Mouse (Mus musculus) gastrocnemius, postnatal 25 days (tissue): ENCODE data around the gene H2-DMa. TPM values are rescaled to one million over a fixed set of nuclear protein-coding genes. Genes with fewer than 3 reads are reported as not detected.
"Not testable (repeated sequence)": the region's sequence is repeated elsewhere in the genome, so short reads cannot be mapped to it uniquely, and the experiment has no call there.

Experiments used
- DNase-seq: peaks from one replicate; pipeline ENCODE4 v3.0.0; 2022
- total RNA-seq, 2 experiments: library from RNA; stranded (reverse); gene quantifications; 1 replicate in 1 of 2; 2 replicates in 1 of 2; pipeline ENCODE4 v1.2.3; 2021

Gene H2-DMa
- total RNA-seq, 2 experiments from 2014 or later: 2.8 to 3.1 TPM

DNA sequence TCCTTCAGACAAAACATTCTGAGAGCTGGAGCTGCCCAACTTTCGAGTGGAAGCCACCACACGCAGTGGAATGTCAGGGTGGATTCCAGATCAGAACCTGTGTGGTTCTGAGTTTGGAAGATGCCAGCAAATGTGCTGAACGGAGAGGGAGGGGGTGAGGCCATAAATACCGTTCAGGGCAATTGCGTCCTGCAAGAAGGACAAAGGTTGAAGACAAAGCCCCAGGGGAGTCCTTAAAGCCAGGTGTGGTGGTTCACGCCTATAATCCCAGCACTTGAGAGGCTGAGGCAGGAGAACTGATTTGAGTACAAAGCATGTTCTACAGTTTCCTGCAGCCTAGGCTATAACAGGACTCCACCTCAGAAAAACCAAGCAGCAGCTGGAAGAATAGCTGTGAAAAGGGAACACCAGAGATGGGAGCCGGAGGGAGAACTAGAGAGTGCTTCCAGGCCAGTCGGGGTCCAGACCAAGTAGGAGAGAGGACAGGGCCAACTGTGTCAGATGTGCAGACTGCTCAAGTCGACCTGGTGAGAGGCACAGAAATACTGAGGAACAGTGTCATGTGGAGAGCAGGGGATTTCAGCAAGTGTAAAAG is 7.6 kb downstream of the H2-DMa start:
- no peak for DNase-seq

DNA sequence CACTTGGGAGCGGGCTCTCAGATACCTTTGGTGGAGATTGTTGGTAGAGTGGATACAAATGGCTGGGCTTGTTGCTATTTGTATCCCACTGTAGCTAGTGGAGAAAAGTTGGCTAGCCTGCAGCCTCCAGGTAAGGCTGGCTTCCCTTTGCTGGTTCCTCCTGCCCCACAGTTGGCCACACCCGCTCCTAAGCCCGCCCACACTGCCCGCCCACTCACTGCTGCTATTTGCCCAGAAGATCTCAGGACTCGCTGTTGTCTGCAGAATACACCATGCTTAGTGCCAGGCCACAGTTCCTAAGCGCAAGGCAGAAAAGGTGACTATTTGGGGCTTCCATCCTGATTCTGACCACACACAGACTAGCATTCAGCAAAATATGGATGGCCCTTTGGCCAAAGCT is 8.1 kb downstream of the H2-DMa start:
- DNase-seq: no peak

DNA sequence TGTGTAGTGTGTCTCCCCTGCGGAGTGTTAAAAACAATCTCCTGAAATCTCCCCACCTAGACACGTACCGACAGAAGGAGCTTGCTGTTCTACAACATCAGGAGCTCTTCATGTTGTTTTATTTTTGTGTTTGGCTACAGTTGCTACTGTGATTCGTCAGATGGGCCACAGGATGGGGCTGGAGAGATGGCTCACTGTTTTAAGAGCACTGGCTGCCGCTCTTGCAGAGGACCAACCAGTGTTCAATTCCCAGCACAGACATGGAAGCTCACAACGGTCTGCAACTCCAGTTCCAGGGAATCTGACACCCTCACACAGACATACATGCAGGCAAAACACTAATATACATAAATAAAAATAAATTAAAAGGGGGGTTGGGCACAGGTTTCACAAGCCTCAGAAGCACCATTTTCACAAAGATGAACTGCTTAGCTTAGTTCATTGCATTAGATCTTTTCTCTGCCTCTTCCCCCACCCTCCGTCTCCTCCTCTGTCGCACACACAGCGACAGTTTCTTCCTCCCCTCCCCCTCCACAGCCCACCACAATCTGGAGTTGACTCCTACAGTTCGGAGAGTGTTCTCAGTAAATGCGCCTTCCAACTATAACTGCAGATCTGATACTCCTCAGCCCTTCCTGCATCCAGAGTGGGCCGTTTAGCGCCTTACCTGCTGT is 9.1 kb downstream of the H2-DMa start:
- DNase-seq: no peak

DNA sequence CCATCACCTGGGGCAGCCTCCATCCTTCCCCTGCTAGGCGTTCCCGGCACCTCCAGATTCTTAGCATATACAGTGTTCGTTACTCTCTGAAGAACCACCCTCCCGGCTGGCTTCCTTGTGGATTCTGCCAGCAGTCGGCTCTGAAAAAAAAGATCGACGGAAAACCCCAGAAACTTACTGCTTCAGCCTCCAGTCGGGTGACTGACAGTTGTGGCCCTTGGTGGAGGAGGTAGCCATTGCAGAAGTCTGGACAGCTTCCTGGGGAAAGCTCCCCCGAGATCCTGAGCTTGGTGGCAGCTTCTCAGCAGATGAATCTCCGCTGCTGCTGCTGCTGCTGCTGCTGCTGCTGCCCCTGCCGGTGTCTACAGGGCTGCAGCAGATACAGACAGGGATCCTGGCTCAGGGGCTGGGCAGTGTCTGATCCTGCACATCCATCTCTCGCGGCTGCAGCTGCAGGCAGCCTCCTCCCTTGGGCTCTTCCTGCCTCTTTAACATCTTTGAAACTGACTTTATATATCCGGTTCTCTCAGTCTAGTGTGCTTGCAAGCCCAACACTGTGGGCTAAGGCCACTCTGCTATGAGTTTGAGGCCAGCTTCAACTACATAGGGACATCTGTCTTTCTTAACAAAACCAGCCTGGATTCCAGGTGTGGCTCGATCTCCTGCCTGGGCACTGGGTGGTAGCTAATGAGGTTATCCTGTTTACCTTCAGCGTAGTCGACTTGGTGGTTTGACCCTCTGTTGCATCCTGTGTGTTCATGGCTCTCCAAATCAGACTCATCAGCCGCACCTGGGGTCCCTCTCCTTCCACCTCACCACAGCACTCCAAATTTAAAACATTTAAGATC is 9.8 kb downstream of the H2-DMa start:
- no peak for DNase-seq

DNA sequence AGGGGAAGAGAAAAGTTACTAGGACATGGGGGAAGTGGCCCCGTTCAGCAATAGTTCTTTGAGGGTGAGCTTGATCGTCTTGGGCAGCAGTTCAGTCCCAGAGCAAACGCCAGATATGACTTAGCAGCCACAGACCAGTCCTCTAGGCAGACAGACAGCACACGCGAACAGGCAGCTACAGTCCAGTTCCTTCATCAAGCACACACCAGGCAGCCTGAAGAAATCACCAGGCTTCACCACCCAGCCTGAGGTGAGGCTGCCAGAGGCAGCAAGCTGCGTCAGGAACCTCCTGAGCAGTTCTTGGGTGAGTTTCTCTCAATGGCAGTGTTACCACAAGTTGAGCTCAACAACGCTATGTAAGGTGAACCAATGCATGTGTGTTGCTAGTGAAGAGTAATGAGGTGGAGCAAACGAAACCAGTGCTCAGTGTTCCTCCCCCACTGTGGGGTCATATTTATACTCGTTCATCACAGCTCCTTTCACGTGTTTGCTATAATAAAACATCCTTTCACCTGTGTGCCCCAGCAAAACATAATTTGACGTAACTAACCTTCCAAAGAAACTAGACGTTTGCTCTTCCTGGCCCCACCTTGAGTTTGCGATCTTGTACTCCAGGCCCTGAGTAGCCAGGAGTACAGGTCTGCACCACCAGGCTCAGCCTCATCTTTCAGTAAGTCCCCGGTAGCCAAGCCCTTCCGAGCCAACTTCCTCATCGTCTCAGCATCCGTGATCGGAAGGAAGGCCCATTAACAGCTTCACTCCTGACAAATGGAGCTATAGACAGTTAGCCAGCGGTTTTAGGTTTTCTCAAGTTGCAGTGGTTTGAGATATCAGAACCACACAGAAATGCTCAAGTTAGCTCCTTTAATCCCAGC is 11.0 kb downstream of the H2-DMa start:
- DNase-seq: no peak

DNA sequence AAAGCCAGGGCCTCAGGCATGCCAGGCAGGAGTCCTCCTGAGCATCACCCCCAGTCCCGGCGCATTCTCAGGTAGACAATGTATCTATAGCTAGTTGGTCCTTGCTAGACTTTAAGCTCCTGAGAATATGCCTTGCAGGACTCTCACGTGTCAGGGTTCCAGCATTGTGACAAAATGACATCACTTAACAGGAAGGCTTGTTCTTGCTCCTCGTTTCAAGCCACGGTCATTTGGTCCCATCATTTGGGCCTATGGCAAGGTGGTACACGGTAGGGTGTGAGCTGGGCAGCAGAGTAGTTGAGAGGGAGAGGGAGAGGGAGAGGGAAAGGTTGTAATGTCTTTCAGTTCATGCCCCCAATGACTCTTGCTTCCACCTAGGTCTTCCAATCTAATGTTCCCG is 12.6 kb downstream of the H2-DMa start:
- no peak for DNase-seq

DNA sequence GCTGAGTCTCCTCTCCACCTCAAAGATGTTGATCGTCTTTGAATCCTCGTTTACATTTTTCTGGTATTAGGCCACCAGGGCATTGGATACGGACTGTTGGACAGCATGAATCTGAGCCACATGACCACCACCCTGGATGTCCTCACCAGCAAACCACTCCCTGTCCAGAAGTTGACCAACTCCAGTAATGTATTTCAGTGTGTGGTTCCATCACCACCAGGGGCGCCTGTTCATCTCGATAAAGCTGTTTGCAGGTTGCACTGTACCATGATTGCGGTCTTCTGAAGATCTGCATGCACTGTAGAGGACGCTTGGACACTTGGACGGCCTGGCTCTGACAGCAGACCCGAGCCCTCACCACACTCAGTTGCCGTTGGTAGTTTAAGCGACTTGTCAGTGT is 13.9 kb downstream of the H2-DMa start:
- DNase-seq: no peak

DNA sequence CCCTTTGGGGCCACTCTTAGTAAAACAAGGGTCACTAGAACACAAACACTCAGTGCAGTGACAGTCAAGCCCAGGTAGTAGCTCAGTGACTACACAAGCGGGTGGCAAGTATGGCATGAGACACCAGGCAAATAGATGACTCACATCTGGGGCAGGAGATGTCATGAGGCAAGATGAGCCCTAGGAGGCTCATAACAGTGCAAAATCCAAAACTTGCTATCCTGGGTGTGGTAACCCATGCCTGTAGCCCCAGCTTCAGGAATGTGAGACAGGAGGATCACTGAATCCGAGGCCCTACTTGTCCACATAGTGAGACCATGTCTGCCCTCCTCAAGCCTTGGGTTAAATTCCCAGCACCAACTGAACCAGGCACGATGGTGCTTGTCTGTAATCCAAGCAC is 15.1 kb downstream of the H2-DMa start:
- no peak for DNase-seq

DNA sequence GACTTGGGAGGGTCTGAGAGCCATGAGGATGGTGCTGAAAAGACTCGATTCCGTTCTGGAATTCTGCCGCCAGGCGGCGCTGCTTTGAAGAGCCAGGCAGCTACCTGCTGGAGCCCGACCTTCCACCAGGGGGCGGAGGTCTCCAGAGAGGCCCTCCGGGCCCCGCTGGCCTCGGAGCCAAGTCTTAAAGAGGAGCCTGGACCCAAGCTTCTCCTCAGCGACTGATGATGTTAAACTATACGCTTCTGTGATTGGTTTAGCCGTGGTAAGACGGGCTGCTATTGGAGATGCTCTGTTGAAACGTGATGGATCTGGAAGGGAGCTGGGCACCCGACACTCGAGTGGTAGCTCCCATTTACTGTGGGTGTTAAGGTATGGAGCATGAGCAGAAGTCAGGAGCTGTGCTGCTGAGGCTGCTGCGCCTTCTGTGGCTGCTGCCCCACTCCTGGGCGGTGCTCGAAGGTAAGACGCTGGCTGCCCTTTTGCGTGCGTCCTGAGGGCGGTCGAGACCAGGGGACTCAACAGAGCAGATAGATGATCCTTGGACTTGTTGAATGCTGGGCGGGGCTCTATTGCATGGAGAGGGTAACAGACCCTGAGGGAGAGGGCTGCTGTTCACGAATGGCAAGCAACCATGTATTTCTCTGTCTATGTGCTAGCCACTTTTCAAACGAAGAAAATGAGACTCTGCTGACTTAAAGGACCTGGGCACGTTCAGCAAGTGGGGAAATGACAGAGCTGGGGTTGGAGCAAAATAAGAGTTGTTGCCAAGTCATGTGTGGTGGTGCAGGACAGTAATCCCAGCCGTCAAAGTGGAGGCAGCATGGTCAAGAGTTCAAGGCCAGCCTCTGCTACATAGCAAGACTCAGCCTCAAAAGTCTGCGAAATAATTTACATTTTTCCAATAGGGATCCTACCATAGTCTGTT is 16.2 kb downstream of the H2-DMa start:
- peak; percentile 95 for DNase-seq

DNA sequence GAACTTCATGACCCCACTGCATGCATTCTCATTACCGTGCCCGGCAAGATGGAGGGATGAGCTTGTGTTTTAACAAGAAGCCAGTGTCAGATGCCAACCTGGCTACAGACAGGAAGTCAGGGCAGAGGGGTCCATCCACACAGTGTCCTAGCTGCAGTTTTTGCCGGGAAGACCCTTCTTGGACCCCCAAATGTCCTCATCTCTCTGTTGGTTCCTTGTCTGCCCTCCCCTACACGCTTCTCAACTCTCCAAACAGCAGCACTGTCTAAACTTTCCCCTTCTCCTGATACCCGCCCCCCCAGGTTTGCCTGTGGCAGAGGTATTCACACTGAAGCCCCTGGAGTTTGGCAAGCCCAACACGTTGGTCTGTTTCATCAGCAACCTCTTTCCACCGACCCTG is 18.3 kb downstream of the H2-DMa start:
- DNase-seq: no peak

DNA sequence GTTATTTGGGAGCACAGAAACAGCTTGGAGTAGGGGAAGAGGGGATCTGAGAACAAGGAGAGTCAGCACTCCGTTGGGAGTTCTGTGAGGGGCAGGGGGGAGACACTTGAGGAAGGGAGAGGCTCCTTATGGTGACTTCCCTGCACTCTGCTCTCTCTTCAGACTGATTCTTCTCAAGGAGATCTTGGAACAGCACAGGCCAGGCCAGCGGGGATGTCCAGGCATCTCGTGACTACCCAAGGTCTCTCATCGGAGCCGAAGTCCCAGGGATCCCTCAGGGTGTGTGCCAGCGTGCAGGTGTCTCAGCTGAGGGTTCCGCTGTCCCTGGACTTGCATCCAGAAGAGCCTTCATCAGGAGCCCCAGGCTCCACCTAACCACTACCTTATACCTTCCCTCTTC is 19.3 kb downstream of the H2-DMa start:
- DNase-seq: no peak

DNA sequence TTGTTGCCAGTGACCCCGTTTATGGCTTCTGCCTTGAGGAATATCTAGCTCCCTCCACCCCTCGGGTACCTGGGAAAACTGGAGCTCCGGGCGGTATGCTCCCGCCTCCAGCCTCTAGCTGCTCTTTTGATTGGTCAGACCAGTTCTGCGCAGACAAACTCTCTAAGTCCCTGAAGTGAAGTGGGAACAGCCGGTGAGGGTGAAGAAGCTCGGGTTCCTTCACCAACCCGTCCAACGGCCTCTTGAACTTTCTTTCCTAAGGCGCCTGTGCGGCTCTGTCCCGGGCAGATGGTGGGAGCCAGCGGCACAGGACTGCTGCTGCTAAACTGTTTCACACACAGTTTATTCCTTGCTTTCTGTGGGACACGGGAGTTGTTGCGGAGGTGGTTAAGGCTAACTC is 20.1 kb downstream of the H2-DMa start:
- peak; percentile 51 for DNase-seq

DNA sequence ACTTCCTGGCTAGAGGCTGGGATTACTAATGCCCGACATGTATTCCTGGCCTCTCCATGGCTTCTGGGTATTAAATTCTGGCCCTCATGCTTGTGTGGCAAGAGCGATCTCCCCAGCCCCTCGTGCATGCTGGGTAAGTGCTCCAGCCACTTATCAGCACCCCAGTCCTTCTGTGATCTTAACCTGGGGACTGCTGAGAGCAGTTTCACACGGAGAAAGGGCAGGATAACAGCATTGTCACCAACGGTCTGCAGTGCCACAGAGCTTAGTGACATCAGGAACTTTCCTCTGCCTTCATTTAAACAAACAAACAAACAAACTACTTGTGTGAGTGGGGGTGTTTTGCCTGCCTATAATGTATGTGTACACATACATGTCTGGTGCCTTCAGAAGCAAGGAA is 20.9 kb downstream of the H2-DMa start:
- no peak for DNase-seq

DNA sequence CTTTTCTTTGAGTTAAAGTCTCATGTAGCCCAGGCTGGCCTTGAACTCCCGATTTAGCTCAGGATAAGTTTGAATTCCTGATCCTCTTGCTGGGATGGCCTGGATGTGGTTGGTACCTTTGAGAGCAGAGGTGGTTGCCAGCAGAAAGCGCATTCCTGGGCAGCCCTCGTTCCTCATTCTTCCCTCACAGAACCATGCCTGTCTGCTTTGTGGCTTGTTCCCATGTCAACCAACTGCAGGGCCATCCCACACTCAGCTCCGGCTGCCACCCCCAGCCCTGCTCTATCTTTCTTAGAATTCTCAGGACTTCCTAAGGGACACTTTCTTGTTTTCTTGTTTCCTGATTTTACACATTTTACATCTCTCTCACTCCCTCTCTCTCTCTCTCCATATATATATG is 22.1 kb downstream of the H2-DMa start:
- no peak for DNase-seq

DNA sequence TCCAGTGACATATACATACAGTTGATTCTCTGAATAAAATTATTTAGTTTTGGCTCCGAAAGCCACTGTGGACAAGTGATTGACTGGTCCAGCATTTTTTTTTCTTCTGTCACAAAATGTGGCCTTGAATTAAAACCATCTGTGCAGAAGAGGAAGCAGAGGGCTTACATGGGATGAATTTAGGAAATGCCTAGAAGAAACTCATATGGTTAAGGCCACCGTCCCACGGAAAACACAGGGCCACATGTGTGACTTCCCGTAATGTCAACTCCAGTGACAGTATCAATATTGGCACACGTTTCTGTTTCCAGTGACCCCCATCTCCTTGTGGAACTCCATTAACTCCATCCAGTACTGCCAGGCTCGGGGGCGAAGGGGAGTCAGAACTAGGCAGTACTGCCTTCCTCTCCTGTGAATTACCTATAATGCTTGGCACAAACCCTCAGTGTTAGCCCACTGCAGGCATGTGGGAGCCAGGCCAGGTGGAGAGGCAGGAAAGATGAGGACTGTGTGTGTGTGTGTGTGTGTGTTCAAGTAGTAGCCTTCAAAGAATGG is 23.2 kb downstream of the H2-DMa start:
- no peak for DNase-seq

DNA sequence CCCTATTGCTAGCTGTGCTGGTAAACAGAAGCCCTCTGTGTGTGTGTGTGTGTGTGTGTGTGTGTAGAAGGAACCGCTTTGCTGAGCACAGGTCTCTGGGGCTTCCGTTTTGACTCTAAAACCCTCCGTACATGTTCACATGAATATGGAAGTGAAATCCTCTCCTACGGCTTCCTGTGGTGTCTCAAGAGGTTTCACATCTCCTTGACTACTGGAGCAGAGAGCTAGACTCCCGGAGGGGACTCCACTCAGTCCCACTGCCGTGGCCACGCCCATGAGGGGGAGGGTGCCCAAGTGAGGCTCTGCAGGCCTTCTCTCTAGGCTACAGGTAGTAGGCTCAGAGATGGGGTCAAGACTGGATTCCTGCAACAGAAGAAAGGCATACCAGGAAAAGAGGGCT is 23.7 kb downstream of the H2-DMa start, which contains the start of gene H2-DMb2:
H2-DMb2 (plus strand) TSS at position 275 of the 400 bp plus-strand sequence.
- peak; percentile 68 for DNase-seq

DNA sequence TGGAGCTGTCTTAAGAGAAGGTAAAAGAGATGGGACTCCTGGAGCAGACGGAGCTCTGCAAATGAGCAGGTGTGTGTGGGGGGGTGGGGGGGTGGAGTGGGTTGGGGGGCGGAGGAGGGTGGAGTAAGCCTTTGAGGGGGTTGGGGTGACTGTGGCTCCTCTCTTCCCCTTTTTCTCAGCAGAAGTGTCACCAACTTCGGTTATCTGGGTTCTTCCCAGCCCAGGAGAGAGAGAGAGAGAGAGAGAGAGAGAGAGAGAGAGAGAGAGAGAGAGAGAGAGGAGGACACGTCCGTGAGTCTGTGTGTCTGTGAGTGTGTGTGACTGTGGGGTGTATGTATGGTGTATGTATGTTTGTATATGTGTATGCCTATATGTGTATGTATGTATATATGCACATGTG is 24.1 kb downstream of the H2-DMa start:
- DNase-seq: no peak

DNA sequence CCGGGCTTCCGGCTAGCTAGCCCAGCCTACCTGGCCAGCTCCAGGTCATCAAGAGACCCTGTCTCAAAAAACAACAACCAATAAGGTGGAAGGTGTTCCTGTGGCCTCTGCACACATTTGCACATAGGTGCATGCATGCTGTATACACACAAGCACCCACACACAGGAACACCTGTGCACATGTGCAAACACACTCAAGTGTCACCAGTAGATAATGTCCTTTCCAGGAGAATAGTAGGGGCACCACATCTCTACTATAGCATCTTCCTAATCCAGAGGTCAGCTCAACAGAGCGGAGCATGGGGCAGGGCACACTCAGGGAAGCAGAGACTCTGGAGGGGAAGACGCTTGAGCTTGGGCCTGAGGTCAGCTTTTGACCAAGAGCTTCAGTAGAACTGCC is 24.9 kb downstream of the H2-DMa start:
- DNase-seq: not testable (repeated sequence)

DNA sequence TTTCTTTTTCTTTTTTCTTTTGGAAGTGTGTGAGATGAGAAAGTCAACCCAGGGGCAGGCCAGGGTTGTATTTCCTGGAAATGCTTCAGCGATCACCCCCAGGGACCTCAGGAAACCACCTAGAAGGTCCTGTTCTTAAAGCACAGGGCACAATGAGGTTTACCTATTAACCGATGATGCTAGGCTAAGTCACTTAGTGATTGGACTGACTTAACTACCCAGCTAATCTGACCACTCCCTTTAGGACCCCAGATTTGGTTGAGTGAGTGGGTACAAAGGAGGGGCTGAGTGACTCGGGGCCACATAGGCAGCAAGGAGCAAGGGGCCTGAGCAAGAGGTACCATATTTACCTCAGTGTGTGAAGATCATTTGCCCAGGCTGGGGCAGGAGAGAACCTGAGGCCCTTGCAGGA is 25.6 kb downstream of the H2-DMa start:
- no peak for DNase-seq

DNA sequence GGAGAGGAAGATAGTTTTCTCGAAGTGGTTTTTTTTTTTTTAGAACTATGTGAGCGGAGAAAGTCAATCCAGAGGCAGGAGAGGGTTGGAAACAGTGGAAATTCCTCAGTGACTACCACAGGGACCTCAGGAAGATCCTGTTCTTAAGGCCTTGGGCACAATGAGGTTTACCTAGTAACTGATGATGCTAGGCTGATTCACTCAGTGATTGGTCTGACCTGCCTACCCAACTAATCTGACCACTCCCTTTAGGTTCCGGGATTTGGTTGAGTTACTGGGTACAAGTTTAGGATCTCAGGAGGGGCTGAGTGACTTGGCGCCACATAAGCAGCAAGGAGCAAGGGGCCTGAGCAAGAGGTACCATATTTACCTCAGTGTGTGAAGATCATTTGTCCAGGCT is 33.6 kb downstream of the H2-DMa start, which contains the start of gene H2-DMb1:
H2-DMb1 (plus strand) TSS at position 150 of the 400 bp plus-strand sequence.
- DNase-seq: no peak

DNA sequence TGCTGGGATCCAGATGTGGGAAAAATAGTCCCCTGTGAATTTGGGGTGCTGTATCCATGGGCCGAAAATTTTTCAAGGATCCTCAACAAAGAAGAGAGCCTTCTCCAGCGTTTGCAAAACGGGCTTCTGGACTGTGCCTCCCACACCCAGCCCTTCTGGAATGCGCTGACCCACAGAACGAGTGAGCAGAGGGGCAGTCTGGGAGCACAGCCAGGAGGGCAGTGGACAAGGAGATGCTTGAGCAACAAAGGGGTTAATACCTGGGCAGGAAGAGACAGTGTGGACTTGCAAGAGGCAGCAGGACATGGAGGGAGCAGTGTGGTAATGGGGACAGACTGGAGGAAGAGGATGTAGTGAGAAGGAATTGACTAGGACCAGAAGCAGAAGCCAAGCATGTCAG is 36.2 kb downstream of the H2-DMa start:
- no peak for DNase-seq
